Mouse (Mus musculus): Measurements from ENCODE around the gene Phactr3.

DNA sequence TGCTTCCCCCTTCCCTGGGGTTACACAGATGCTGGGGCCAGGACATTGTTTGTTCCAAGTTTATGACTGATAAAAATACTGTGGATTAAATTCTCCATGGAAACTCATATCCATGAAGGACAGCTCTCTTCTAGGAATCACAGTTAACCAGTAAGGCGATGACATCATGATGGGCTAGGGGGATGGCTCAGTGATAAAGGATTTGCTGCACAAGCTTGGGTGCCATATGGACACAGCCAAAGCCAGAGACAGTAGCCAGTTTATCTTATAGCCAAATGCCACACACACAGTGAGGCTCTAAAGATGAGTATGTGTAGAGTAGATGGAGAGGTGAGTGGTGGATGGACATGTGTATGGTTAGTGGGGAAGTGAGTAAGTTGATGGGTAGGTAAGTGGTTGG lies 45.2 kb downstream of the Phactr3 start:
- TF ChIP-seq EP300 (IDR thresholded peaks at IDR 0.05; ENCODE audit: insufficient read depth, low read depth, low read length) (no peak), CTCF (IDR thresholded peaks at IDR 0.05; ENCODE audit: low read depth, low read length) (no peak)

All from ES-Bruce4 (cell line).